ENCODE assay signal across 13 mouse cellular contexts in genomic region chr2:167818799-167819198, GRCm38 (mm10).
A peak's percentile ranks its signal among the peaks of the same experiment; 100 is the strongest.
DNase-seq lines count a peak whose midpoint lies in the region; ATAC-seq lines count a peak whose summit lies in the region.
"Had no signal": no experiment of that assay in that cellular context is flagged by ENCODE, and none has a peak within 500 bp of the region (broad histone marks: within the 10 kb centered on the region; RNA-seq: fewer than 3 reads in every experiment).

No protein-coding gene starts in this region.

- no peak; the same call in 1 of the 2 replicates for ATAC-seq in kidney, embryonic 16.5 days (ENCODE audit: low FRiP score, low TSS enrichment)
- ATAC-seq in intestine, embryonic 15.5 days, result no peak
- no peak for ATAC-seq in forebrain, embryonic 11.5 days (replicated peaks; ENCODE audit: low FRiP score)
- ATAC-seq: hindbrain, postnatal 0 days had no signal

- H3K27me3 ChIP-seq in kidney, embryonic 16.5 days (ENCODE audit: insufficient read depth, low read length), result no peaks in the 10 kb centered on the region
- H3K27me3 ChIP-seq in intestine, embryonic 15.5 days (replicated peaks), result no peaks in the 10 kb centered on the region
- H3K27me3 ChIP-seq in forebrain, embryonic 11.5 days (ENCODE audit: control insufficient read depth, insufficient read depth, low read length), result no peaks in the 10 kb centered on the region
- H3K27me3 ChIP-seq: neural tube, embryonic 15.5 days had no signal

- no peak overlapping the region for H3K4me3 ChIP-seq in kidney, embryonic 16.5 days (ENCODE audit: low read length)
- no peak overlapping the region for H3K4me3 ChIP-seq in intestine, embryonic 15.5 days (replicated peaks)
- no peak overlapping the region for H3K4me3 ChIP-seq in forebrain, embryonic 11.5 days (ENCODE audit: low read depth, low read length)
- H3K4me3 ChIP-seq: erythroblast, embryonic 14.5 days; neural tube, embryonic 15.5 days had no signal

- no peaks in the 10 kb centered on the region for H3K9me3 ChIP-seq in kidney, embryonic 16.5 days (ENCODE audit: low read length)
- H3K9me3 ChIP-seq in intestine, embryonic 15.5 days, result no peaks in the 10 kb centered on the region
- H3K9me3 ChIP-seq in forebrain, embryonic 11.5 days (ENCODE audit: control insufficient read depth, low read length), result no peaks in the 10 kb centered on the region
- H3K9me3 ChIP-seq: neural tube, embryonic 15.5 days had no signal

- no peak overlapping the region for H3K4me2 ChIP-seq in kidney, embryonic 16.5 days (replicated peaks; ENCODE audit: low read depth, low read length)
- 0 out of 2 replicates have a peak overlapping the region, but pooled peaks have one; percentile 1 for H3K4me2 ChIP-seq in intestine, embryonic 15.5 days (replicated peaks)
- no peak overlapping the region for H3K4me2 ChIP-seq in forebrain, embryonic 11.5 days (ENCODE audit: low read depth, low read length, severe bottlenecking)
- H3K4me2 ChIP-seq: neural tube, embryonic 15.5 days had no signal

- WGBS in kidney, embryonic 16.5 days, result 46% methylated on average over 10 of the region's 10 CpGs
- WGBS in intestine, embryonic 15.5 days, result 59% methylated on average over 10 of the region's 10 CpGs
- 84% methylated on average over 10 of the region's 10 CpGs for WGBS in forebrain, embryonic 11.5 days

- no peak for DNase-seq in kidney, adult 8-10 months
- peak; percentile 44 to 56 for DNase-seq in heart, adult 9 months (ENCODE audit: low spot score in 2 of 2)
- DNase-seq in lung, postnatal 36 days, result peak; percentile 54
- no peak for DNase-seq in forebrain, embryonic 11.5 days (ENCODE audit: low spot score)
- DNase-seq in right cerebral cortex, adult 18-20 months, result no peak
- DNase-seq in gastrocnemius, adult 18-20 months (ENCODE audit: low spot score), result no peak
- DNase-seq: cerebellum, adult 11-12 months; thymus, postnatal 36 days had no signal

- H3K4me1 ChIP-seq in kidney, embryonic 16.5 days (ENCODE audit: insufficient read depth, low read length), result peaks cover 17% of the 10 kb centered on the region
- peaks cover 37% of the 10 kb centered on the region for H3K4me1 ChIP-seq in intestine, embryonic 15.5 days (replicated peaks)
- H3K4me1 ChIP-seq in forebrain, embryonic 11.5 days (replicated peaks; ENCODE audit: control insufficient read depth, insufficient read depth, low read length), result no peaks in the 10 kb centered on the region

- no peaks in the 10 kb centered on the region for H3K36me3 ChIP-seq in kidney, embryonic 16.5 days (ENCODE audit: insufficient read depth, low read length)
- no peaks in the 10 kb centered on the region for H3K36me3 ChIP-seq in intestine, embryonic 15.5 days
- H3K36me3 ChIP-seq in forebrain, embryonic 11.5 days (ENCODE audit: control insufficient read depth, insufficient read depth, low read length), result no peaks in the 10 kb centered on the region
- H3K36me3 ChIP-seq: neural tube, embryonic 15.5 days had no signal

- peak overlapping the region; percentile 52 for H3K27ac ChIP-seq in kidney, embryonic 16.5 days (ENCODE audit: low read length)
- peak overlapping the region; percentile 61 for H3K27ac ChIP-seq in intestine, embryonic 15.5 days
- no peak overlapping the region for H3K27ac ChIP-seq in forebrain, embryonic 11.5 days (ENCODE audit: low read depth, low read length)
- H3K27ac ChIP-seq: hindbrain, postnatal 0 days; neural tube, embryonic 15.5 days had no signal

- H3K9ac ChIP-seq in kidney, embryonic 16.5 days (replicated peaks; ENCODE audit: low read length), result 0 out of 2 replicates have a peak overlapping the region, but pooled peaks have one; percentile 22
- H3K9ac ChIP-seq in intestine, embryonic 15.5 days, result no peak overlapping the region
- H3K9ac ChIP-seq in forebrain, embryonic 11.5 days (ENCODE audit: low read length), result no peak overlapping the region
- H3K9ac ChIP-seq: neural tube, embryonic 15.5 days had no signal

Comparison
In these comparisons a context has a peak if more than half of its experiments do, and no peak if none do; other contexts are left out.
1. DNase-seq: peak in heart, adult 9 months (2 of 2) and lung, postnatal 36 days (single experiment); none in kidney, adult 8-10 months (0 of 2), forebrain, embryonic 11.5 days (single experiment), right cerebral cortex, adult 18-20 months (single experiment) and gastrocnemius, adult 18-20 months (single experiment).